Mouse (Mus musculus) myocyte (in vitro differentiated cells): Measurements from ENCODE around the gene Ttll5.

ENCODE experiments used
- CEBPB ChIP-seq: IDR thresholded peaks from 2 replicates; pipeline ENCODE4 v1.6.1; 2011; ENCODE audit warnings: mild to moderate bottlenecking, moderate library complexity; ENCODE audit not compliant: poor library complexity, insufficient read depth, severe bottlenecking
- E2F4 ChIP-seq: IDR thresholded peaks from one replicate; pipeline ENCODE4 v1.6.1; 2011; ENCODE audit warnings: mild to moderate bottlenecking, control low read depth, moderate library complexity; ENCODE audit not compliant: insufficient read depth
- MAX ChIP-seq: IDR thresholded peaks from one replicate; pipeline ENCODE4 v1.6.1; 2011; ENCODE audit warnings: low read depth, mild to moderate bottlenecking, control low read depth
- MYOD1 ChIP-seq, 3 experiments: IDR thresholded peaks; one replicate each; pipeline ENCODE4 v1.6.1; 2011; ENCODE audit warnings: control low read depth in 2 of 3, low read depth in 2 of 3, mild to moderate bottlenecking in 2 of 3, moderate library complexity in 1 of 3; ENCODE audit not compliant: insufficient read length in 2 of 3, control insufficient read depth in 1 of 3
- MYOG ChIP-seq, 3 experiments: IDR thresholded peaks; one replicate each; pipeline ENCODE4 v1.6.1; 2011; ENCODE audit warnings: control low read depth in 2 of 3, low read depth in 2 of 3, mild to moderate bottlenecking in 2 of 3; ENCODE audit not compliant: insufficient read length in 2 of 3, control insufficient read depth in 1 of 3, insufficient read depth in 1 of 3
- POLR2A ChIP-seq: IDR thresholded peaks from one replicate; pipeline ENCODE4 v1.6.1; 2011; ENCODE audit warnings: low read depth, mild to moderate bottlenecking, control low read depth, moderate library complexity; ENCODE audit not compliant: insufficient read length
- POLR2AphosphoS2 ChIP-seq: IDR thresholded peaks from one replicate; pipeline ENCODE4 v1.6.1; 2011; ENCODE audit warnings: low read depth, control low read depth; ENCODE audit not compliant: insufficient read length
- SRF ChIP-seq: IDR thresholded peaks from one replicate; pipeline ENCODE4 v1.6.1; 2011; ENCODE audit warnings: low read depth; ENCODE audit not compliant: control insufficient read depth, insufficient read length
- TCF12 ChIP-seq: IDR thresholded peaks from one replicate; pipeline ENCODE4 v1.6.1; 2011; ENCODE audit warnings: mild to moderate bottlenecking, control low read depth; ENCODE audit not compliant: poor library complexity, insufficient read depth, severe bottlenecking
- TCF3 ChIP-seq: IDR thresholded peaks from one replicate; pipeline ENCODE4 v1.6.1; 2011; ENCODE audit warnings: low read depth, control low read depth; ENCODE audit not compliant: insufficient read length
- USF1 ChIP-seq: IDR thresholded peaks from one replicate; pipeline ENCODE4 v1.6.1; 2011; ENCODE audit warnings: low read depth, mild to moderate bottlenecking, control low read depth, moderate library complexity

DNA sequence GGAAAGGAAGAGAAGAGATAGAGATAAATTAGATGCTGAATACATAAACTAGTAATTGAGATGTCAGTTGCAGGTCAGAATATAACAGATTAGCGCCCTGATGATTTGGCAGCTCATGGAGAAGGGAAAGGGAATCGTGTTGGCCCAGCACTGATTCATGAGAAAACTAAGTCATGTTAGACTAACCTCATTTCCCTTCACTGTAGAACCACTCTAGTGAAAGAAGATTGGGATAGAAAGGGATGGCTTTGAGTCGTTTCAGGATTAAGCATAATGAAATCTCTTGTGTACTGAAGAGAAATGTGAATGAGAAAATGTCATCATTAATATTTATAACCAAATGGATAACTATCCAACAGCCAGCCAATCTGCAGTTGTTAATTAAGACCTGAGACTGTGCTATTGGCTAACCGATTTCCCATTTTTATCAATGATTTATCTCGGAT lies 163.0 kb downstream of the Ttll5 start:
- TF ChIP-seq POLR2AphosphoS2, result no peak
- no peak for TF ChIP-seq POLR2A
- TF ChIP-seq MYOG (IDR thresholded peaks at IDR 0.05; ENCODE audit: control insufficient read depth in 1 of 3, insufficient read depth in 1 of 3, insufficient read length in 2 of 3, low read depth in 2 of 3), result no peak
- TF ChIP-seq MYOD1 (IDR thresholded peaks at IDR 0.05; ENCODE audit: control insufficient read depth in 1 of 3, insufficient read length in 2 of 3, low read depth in 2 of 3), result no peak
- TF ChIP-seq USF1, result no peak
- no peak for TF ChIP-seq TCF12
- no peak for TF ChIP-seq E2F4
- TF ChIP-seq MAX, result no peak
- TF ChIP-seq TCF3, result no peak
- TF ChIP-seq CEBPB, result no peak
- TF ChIP-seq SRF, result no peak
